Mouse (Mus musculus) intestine, embryonic 16.5 days (tissue): ENCODE measurements around the gene Cep95. TPM values are rescaled to one million over a fixed set of nuclear protein-coding genes. Genes with fewer than 3 reads are reported as not detected.

Source experiments
- ATAC-seq: fragments of 200-750 bp; cut with Nextera tagmentation; 2 replicates; pipeline ENCODE4 v1.8.0; 2017; ENCODE audit warnings: moderate TSS enrichment, moderate library complexity
- H3K27ac ChIP-seq: fragments of 300-500 bp; sonication (generic); 2 replicates; pipeline ENCODE4 v1.5.1; 2014; ENCODE audit warnings: mild to moderate bottlenecking, low read length
- H3K27me3 ChIP-seq: fragments of 300-500 bp; sonication (generic); replicated peaks from 2 replicates; pipeline ENCODE4 v1.6.1; 2014; ENCODE audit warnings: low read length, control low read depth, mixed read lengths; ENCODE audit not compliant: control insufficient read depth, insufficient read depth
- H3K36me3 ChIP-seq: fragments of 300-500 bp; sonication (generic); 2 replicates; pipeline ENCODE4 v1.6.1; 2014; ENCODE audit warnings: low read length, control low read depth; ENCODE audit not compliant: control insufficient read depth, insufficient read depth
- H3K4me1 ChIP-seq: fragments of 300-500 bp; sonication (generic); 2 replicates; pipeline ENCODE4 v1.6.1; 2014; ENCODE audit warnings: low read length, control low read depth, mixed read lengths; ENCODE audit not compliant: control insufficient read depth, insufficient read depth
- H3K4me2 ChIP-seq: fragments of 300-500 bp; sonication (generic); 2 replicates; pipeline ENCODE4 v1.6.1; 2014; ENCODE audit warnings: low read depth, low read length, control low read depth
- H3K4me3 ChIP-seq: fragments of 300-500 bp; sonication (generic); 2 replicates; pipeline ENCODE4 v1.5.1; 2014; ENCODE audit warnings: mild to moderate bottlenecking, low read length
- H3K9ac ChIP-seq: fragments of 300-500 bp; sonication (generic); 2 replicates; pipeline ENCODE4 v1.6.1; 2014; ENCODE audit warnings: low read depth, low read length
- H3K9me3 ChIP-seq: fragments of 300-500 bp; sonication (generic); 2 replicates; pipeline ENCODE4 v1.6.1; 2016; ENCODE audit warnings: low read length, control low read depth; ENCODE audit not compliant: control insufficient read depth
- WGBS: fragments of 180-500 bp; shearing (Covaris S2); extraction: QIAGEN DNeasy Blood & Tissue Kit; methylation state at CpG from one replicate; pipeline ENCODE4 v1.1.7; 2014; 5-methylcytosine and 5-hydroxymethylcytosine counted together
- polyA plus RNA-seq: library from polyadenylated mRNA; unstranded; fragments of >200 nt; fragmentation: Nextera tagmentation; extraction: Ambion mirVana; gene quantifications from 2 replicates; pipeline ENCODE4 v1.2.1, GENCODE M21; 2015

Cep95 gene
- polyA plus RNA-seq, 1 experiment from 2014 or later = 16.3 TPM

- 79% methylated on average over 7 of the region's 7 CpGs for WGBS
- Histone ChIP-seq H3K4me2 (no peak overlapping the region), H3K36me3 (peaks cover 8% of the 10 kb centered on the region), H3K4me3 (no peak overlapping the region), H3K9ac (no peak overlapping the region), H3K27ac (no peak overlapping the region), H3K4me1 (peaks cover 6% of the 10 kb centered on the region; the same call in 1 of the 2 replicates), H3K9me3 (no peaks in the 10 kb centered on the region), H3K27me3 (no peaks in the 10 kb centered on the region)
- no peak for ATAC-seq
Observed at GRCm38 (mm10) chr11:106816316-106816715, 27.3 kb downstream of the Cep95 start.

- ATAC-seq = no peak
- Histone ChIP-seq H3K4me1 (peaks cover 6% of the 10 kb centered on the region; the same call in 1 of the 2 replicates), H3K27ac (no peak overlapping the region), H3K4me2 (no peak overlapping the region), H3K9ac (no peak overlapping the region), H3K9me3 (no peaks in the 10 kb centered on the region), H3K36me3 (peaks cover 8% of the 10 kb centered on the region), H3K4me3 (no peak overlapping the region), H3K27me3 (no peaks in the 10 kb centered on the region)
- WGBS = 89% methylated on average over 3 of the region's 3 CpGs
Observed at GRCm38 (mm10) chr11:106817156-106817555, 28.1 kb downstream of the Cep95 start.

GRCm38 (mm10) chr11:106817808-106818207, 28.8 kb downstream of the Cep95 start:
- no peak for ATAC-seq
- Histone ChIP-seq H3K9me3 (no peaks in the 10 kb centered on the region), H3K4me2 (no peak overlapping the region), H3K4me1 (peaks cover 6% of the 10 kb centered on the region; the same call in 1 of the 2 replicates), H3K9ac (no peak overlapping the region), H3K27ac (no peak overlapping the region), H3K4me3 (no peak overlapping the region), H3K36me3 (peaks cover 8% of the 10 kb centered on the region), H3K27me3 (no peaks in the 10 kb centered on the region)
- 80% methylated on average over 6 of the region's 6 CpGs for WGBS

- Histone ChIP-seq H3K27me3 (no peaks in the 10 kb centered on the region), H3K4me3 (no peak overlapping the region), H3K4me2 (no peak overlapping the region), H3K36me3 (peaks cover 12% of the 10 kb centered on the region), H3K27ac (peak overlapping the region; percentile 28; the same call in 1 of the 2 replicates), H3K4me1 (peaks cover 6% of the 10 kb centered on the region; the same call in 1 of the 2 replicates), H3K9me3 (no peaks in the 10 kb centered on the region), H3K9ac (no peak overlapping the region)
- no peak for ATAC-seq
- WGBS = 48% methylated on average over 9 of the region's 9 CpGs
Observed at GRCm38 (mm10) chr11:106818341-106818740, 29.3 kb downstream of the Cep95 start.

- no peaks in the 10 kb centered on the region for H3K27me3 ChIP-seq
- H3K36me3 ChIP-seq = peaks cover 12% of the 10 kb centered on the region
- 87% methylated on average over 9 of the region's 9 CpGs for WGBS
- H3K4me3 ChIP-seq = no peak overlapping the region
- peaks cover 6% of the 10 kb centered on the region; the same call in 1 of the 2 replicates for H3K4me1 ChIP-seq
- H3K9ac ChIP-seq = no peak overlapping the region
- no peak overlapping the region for H3K27ac ChIP-seq
- H3K9me3 ChIP-seq = no peaks in the 10 kb centered on the region
- ATAC-seq = no peak
- no peak overlapping the region for H3K4me2 ChIP-seq
Observed at GRCm38 (mm10) chr11:106819595-106819994, 30.5 kb downstream of the Cep95 start.

- Histone ChIP-seq H3K36me3 (peaks cover 12% of the 10 kb centered on the region), H3K9ac (no peak overlapping the region), H3K9me3 (no peaks in the 10 kb centered on the region), H3K4me2 (no peak overlapping the region), H3K27me3 (no peaks in the 10 kb centered on the region), H3K4me1 (peaks cover 6% of the 10 kb centered on the region; the same call in 1 of the 2 replicates), H3K27ac (no peak overlapping the region), H3K4me3 (no peak overlapping the region)
- ATAC-seq = 0 out of 2 replicates have a peak, but pooled peaks have one; percentile 56
- 73% methylated on average over 6 of the region's 6 CpGs for WGBS
Observed at GRCm38 (mm10) chr11:106820252-106820651, 31.2 kb downstream of the Cep95 start.

- no peaks in the 10 kb centered on the region for H3K27me3 ChIP-seq
- no peak overlapping the region for H3K9ac ChIP-seq
- H3K36me3 ChIP-seq = peaks cover 12% of the 10 kb centered on the region
- H3K4me2 ChIP-seq = no peak overlapping the region
- H3K4me1 ChIP-seq = peaks cover 6% of the 10 kb centered on the region; the same call in 1 of the 2 replicates
- ATAC-seq = no peak
- 53% methylated on average over 4 of the region's 4 CpGs for whole genome bisulfite sequencing
- no peaks in the 10 kb centered on the region for H3K9me3 ChIP-seq
- no peak overlapping the region for H3K4me3 ChIP-seq
- no peak overlapping the region for H3K27ac ChIP-seq
Observed at GRCm38 (mm10) chr11:106820972-106821371, 31.9 kb downstream of the Cep95 start.

- Histone ChIP-seq H3K27me3 (no peaks in the 10 kb centered on the region), H3K4me3 (no peak overlapping the region), H3K4me1 (peaks cover 6% of the 10 kb centered on the region; the same call in 1 of the 2 replicates), H3K9me3 (no peaks in the 10 kb centered on the region), H3K36me3 (peaks cover 10% of the 10 kb centered on the region), H3K9ac (no peak overlapping the region), H3K27ac (peak overlapping the region; percentile 44; the same call in 1 of the 2 replicates), H3K4me2 (no peak overlapping the region)
- no peak for ATAC-seq
- 81% methylated on average over 6 of the region's 6 CpGs for whole genome bisulfite sequencing
Observed at GRCm38 (mm10) chr11:106821397-106821796, 32.3 kb downstream of the Cep95 start.

GRCm38 (mm10) chr11:106822491-106822890, 33.4 kb downstream of the Cep95 start:
- H3K9ac ChIP-seq = no peak overlapping the region
- no peaks in the 10 kb centered on the region for H3K27me3 ChIP-seq
- ATAC-seq = no peak
- H3K36me3 ChIP-seq = peaks cover 4% of the 10 kb centered on the region
- H3K4me3 ChIP-seq = no peak overlapping the region
- 94% methylated on average over 8 of the region's 8 CpGs for WGBS
- peaks cover 6% of the 10 kb centered on the region; the same call in 1 of the 2 replicates for H3K4me1 ChIP-seq
- H3K9me3 ChIP-seq = no peaks in the 10 kb centered on the region
- H3K4me2 ChIP-seq = no peak overlapping the region
- no peak overlapping the region for H3K27ac ChIP-seq

GRCm38 (mm10) chr11:106822911-106823310, 33.9 kb downstream of the Cep95 start:
- H3K36me3 ChIP-seq = peaks cover 5% of the 10 kb centered on the region
- no peak for ATAC-seq

More at GRCm38 (mm10) chr11:106822911-106823310, 33.9 kb downstream of the Cep95 start:
- WGBS = 81% methylated on average over 5 of the region's 5 CpGs
- H3K9me3 ChIP-seq = no peaks in the 10 kb centered on the region
- H3K9ac ChIP-seq = no peak overlapping the region
- no peak overlapping the region for H3K27ac ChIP-seq
- H3K27me3 ChIP-seq = no peaks in the 10 kb centered on the region
- H3K4me2 ChIP-seq = no peak overlapping the region
- no peak overlapping the region for H3K4me3 ChIP-seq
- peaks cover 6% of the 10 kb centered on the region; the same call in 1 of the 2 replicates for H3K4me1 ChIP-seq
